Mouse (Mus musculus) G1E (cell line): ENCODE data around the gene Helz2.

ENCODE experiments used
- CTCF ChIP-seq: IDR thresholded peaks from 2 replicates; pipeline ENCODE4 v1.5.1; 2012; ENCODE audit warnings: low read depth, low read length, inconsistent platforms, mixed read lengths
- GATA1 ChIP-seq: IDR thresholded peaks from 2 replicates; pipeline ENCODE4 v1.6.1; 2012; ENCODE audit warnings: borderline replicate concordance, low read length, inconsistent platforms, mixed read lengths
- GATA2 ChIP-seq: IDR thresholded peaks from 2 replicates; pipeline ENCODE4 v1.6.1; 2012; ENCODE audit warnings: low read depth, low read length, inconsistent platforms, borderline replicate concordance
- POLR2AphosphoS5 ChIP-seq: IDR thresholded peaks from 2 replicates; pipeline ENCODE4 v1.6.1; 2012; ENCODE audit warnings: low read depth, low read length, inconsistent platforms; ENCODE audit not compliant: insufficient replicate concordance
- TAL1 ChIP-seq: conservative IDR thresholded peaks from 2 replicates; pipeline ENCODE4 v1.6.1; 2012; ENCODE audit warnings: low read depth, low read length, inconsistent platforms, mixed read lengths

- TF ChIP-seq CTCF: no peak
- TF ChIP-seq GATA1: no peak
- TF ChIP-seq POLR2AphosphoS5: no peak
- TF ChIP-seq GATA2: no peak
- TF ChIP-seq TAL1: no peak
Observed at GRCm38 (mm10) chr2:181286629-181287337, 45.0 kb upstream of the Helz2 start.
